Mouse (Mus musculus): ENCODE results near the gene Epha2. TPM values are rescaled to one million over a fixed set of nuclear protein-coding genes. Genes with fewer than 3 reads are reported as not detected.

The Epha2 gene
- polyA plus RNA-seq, 1 experiment from 2014 or later = 10.3 TPM

- ATAC-seq (no peak), DNase-seq (ENCODE audit: low spot score) (no peak)
- no peaks in the 10 kb centered on the region for H3K36me3 ChIP-seq (ENCODE audit: insufficient read depth, low read length)
- no peak overlapping the region for H3K4me2 ChIP-seq (replicated peaks; ENCODE audit: low read depth, low read length)
- no peak overlapping the region for H3K9ac ChIP-seq (replicated peaks; ENCODE audit: low read depth)
- 33% methylated on average over 8 of the region's 8 CpGs for WGBS
- peaks cover 24% of the 10 kb centered on the region for H3K4me1 ChIP-seq (ENCODE audit: insufficient read depth, low read depth, low read length)
- TF ChIP-seq EP300 (IDR thresholded peaks at IDR 0.05) (no peak), CTCF (IDR thresholded peaks at IDR 0.05) (no peak)
- no peak overlapping the region for H3K4me3 ChIP-seq (ENCODE audit: low read depth, low read length)
- H3K27me3 ChIP-seq (replicated peaks; ENCODE audit: insufficient read depth, low read length) = no peaks in the 10 kb centered on the region
- H3K27ac ChIP-seq (ENCODE audit: low read length) = 0 out of 2 replicates have a peak overlapping the region, but pooled peaks have one; percentile 11
- no peaks in the 10 kb centered on the region for H3K9me3 ChIP-seq (ENCODE audit: low read length)
Measured at GRCm38 (mm10) chr4:141285128-141285527, 15.9 kb upstream of the Epha2 start.

- Histone ChIP-seq H3K27ac (ENCODE audit: low read length) (peak overlapping the region; percentile 81), H3K4me1 (ENCODE audit: insufficient read depth, low read depth, low read length) (peaks cover 25% of the 10 kb centered on the region), H3K4me3 (ENCODE audit: low read depth, low read length) (no peak overlapping the region), H3K9ac (replicated peaks; ENCODE audit: low read depth) (0 out of 2 replicates have a peak overlapping the region, but pooled peaks have one; percentile 16), H3K27me3 (replicated peaks; ENCODE audit: insufficient read depth, low read length) (no peaks in the 10 kb centered on the region), H3K9me3 (ENCODE audit: low read length) (no peaks in the 10 kb centered on the region), H3K4me2 (replicated peaks; ENCODE audit: low read depth, low read length) (no peak overlapping the region), H3K36me3 (ENCODE audit: insufficient read depth, low read length) (no peaks in the 10 kb centered on the region)
- peak; percentile 89 for ATAC-seq
- TF ChIP-seq EP300 (IDR thresholded peaks at IDR 0.05) = peak; percentile 78
- no peak for TF ChIP-seq CTCF (IDR thresholded peaks at IDR 0.05)
- peak; percentile 91 for DNase-seq (ENCODE audit: low spot score)
- WGBS = 19% methylated on average over 20 of the region's 20 CpGs
Measured at GRCm38 (mm10) chr4:141286860-141287517, 14.1 kb upstream of the Epha2 start.

- H3K27ac ChIP-seq (ENCODE audit: low read length) = peak overlapping the region; percentile 81
- peaks cover 19% of the 10 kb centered on the region for H3K4me1 ChIP-seq (ENCODE audit: insufficient read depth, low read depth, low read length)
- H3K36me3 ChIP-seq (ENCODE audit: insufficient read depth, low read length) = no peaks in the 10 kb centered on the region
- DNase-seq (ENCODE audit: low spot score) (peak; percentile 59), ATAC-seq (peak; percentile 33)
- no peak overlapping the region for H3K4me3 ChIP-seq (ENCODE audit: low read depth, low read length)
- 0 out of 2 replicates have a peak overlapping the region, but pooled peaks have one; percentile 16 for H3K9ac ChIP-seq (replicated peaks; ENCODE audit: low read depth)
- WGBS = 12% methylated on average over 15 of the region's 15 CpGs
- H3K9me3 ChIP-seq (ENCODE audit: low read length) = no peaks in the 10 kb centered on the region
- H3K4me2 ChIP-seq (replicated peaks; ENCODE audit: low read depth, low read length) = no peak overlapping the region
- H3K27me3 ChIP-seq (replicated peaks; ENCODE audit: insufficient read depth, low read length) = no peaks in the 10 kb centered on the region
- peak; percentile 35 for TF ChIP-seq EP300 (IDR thresholded peaks at IDR 0.05)
- TF ChIP-seq CTCF (IDR thresholded peaks at IDR 0.05) = no peak
Measured at GRCm38 (mm10) chr4:141287518-141288004, 13.5 kb upstream of the Epha2 start.

- Histone ChIP-seq H3K4me3 (ENCODE audit: low read depth, low read length) (no peak overlapping the region), H3K4me2 (replicated peaks; ENCODE audit: low read depth, low read length) (no peak overlapping the region), H3K9ac (replicated peaks; ENCODE audit: low read depth) (no peak overlapping the region), H3K27ac (ENCODE audit: low read length) (no peak overlapping the region), H3K9me3 (ENCODE audit: low read length) (no peaks in the 10 kb centered on the region), H3K27me3 (replicated peaks; ENCODE audit: insufficient read depth, low read length) (no peaks in the 10 kb centered on the region), H3K4me1 (ENCODE audit: insufficient read depth, low read depth, low read length) (peaks cover 17% of the 10 kb centered on the region; the same call in 1 of the 2 replicates), H3K36me3 (ENCODE audit: insufficient read depth, low read length) (no peaks in the 10 kb centered on the region)
- DNase-seq (ENCODE audit: low spot score) (no peak), ATAC-seq (no peak)
- TF ChIP-seq EP300 (IDR thresholded peaks at IDR 0.05) = no peak
- TF ChIP-seq CTCF (IDR thresholded peaks at IDR 0.05) = no peak
- WGBS = 55% methylated on average over 8 of the region's 8 CpGs
Measured at GRCm38 (mm10) chr4:141288152-141288551, 12.9 kb upstream of the Epha2 start.

GRCm38 (mm10) chr4:141291571-141292375 is 9.3 kb upstream of the Epha2 start:
- H3K9ac ChIP-seq (replicated peaks; ENCODE audit: low read depth) = no peak overlapping the region
- H3K27me3 ChIP-seq (replicated peaks; ENCODE audit: insufficient read depth, low read length) = no peaks in the 10 kb centered on the region
- DNase-seq (ENCODE audit: low spot score) = peak; percentile 33
- peak overlapping the region; percentile 48 for H3K4me2 ChIP-seq (replicated peaks; ENCODE audit: low read depth, low read length)
- TF ChIP-seq EP300 (IDR thresholded peaks at IDR 0.05) (no peak), CTCF (IDR thresholded peaks at IDR 0.05) (no peak)
- H3K36me3 ChIP-seq (ENCODE audit: insufficient read depth, low read length) = no peaks in the 10 kb centered on the region
- WGBS = 6% methylated on average over 14 of the region's 47 CpGs
- ATAC-seq = no peak
- H3K4me1 ChIP-seq (ENCODE audit: insufficient read depth, low read depth, low read length) = peaks cover 12% of the 10 kb centered on the region; the same call in 1 of the 2 replicates
- H3K27ac ChIP-seq (ENCODE audit: low read length) = no peak overlapping the region
- H3K9me3 ChIP-seq (ENCODE audit: low read length) = no peaks in the 10 kb centered on the region
- no peak overlapping the region for H3K4me3 ChIP-seq (ENCODE audit: low read depth, low read length)

GRCm38 (mm10) chr4:141295774-141296186 is 5.3 kb upstream of the Epha2 start:
- no peak overlapping the region for H3K4me2 ChIP-seq (replicated peaks; ENCODE audit: low read depth, low read length)
- TF ChIP-seq CTCF (IDR thresholded peaks at IDR 0.05) = no peak
- TF ChIP-seq EP300 (IDR thresholded peaks at IDR 0.05) = no peak
- WGBS = 5% methylated on average over 11 of the region's 15 CpGs
- H3K27ac ChIP-seq (ENCODE audit: low read length) = no peak overlapping the region
- no peaks in the 10 kb centered on the region for H3K9me3 ChIP-seq (ENCODE audit: low read length)
- no peak overlapping the region for H3K9ac ChIP-seq (replicated peaks; ENCODE audit: low read depth)
- DNase-seq (ENCODE audit: low spot score) (no peak), ATAC-seq (no peak; the same call in 1 of the 2 replicates)
- no peak overlapping the region for H3K4me3 ChIP-seq (ENCODE audit: low read depth, low read length)
- no peaks in the 10 kb centered on the region for H3K36me3 ChIP-seq (ENCODE audit: insufficient read depth, low read length)
- peaks cover 9% of the 10 kb centered on the region; the same call in 1 of the 2 replicates for H3K4me1 ChIP-seq (ENCODE audit: insufficient read depth, low read depth, low read length)
- H3K27me3 ChIP-seq (replicated peaks; ENCODE audit: insufficient read depth, low read length) = no peaks in the 10 kb centered on the region

Measured in lung, postnatal 0 days (tissue).